Mouse (Mus musculus) megakaryocyte, embryonic 14.5 days (primary cell): ENCODE results near the gene Dgki. TPM values are rescaled to one million over a fixed set of nuclear protein-coding genes. Genes with fewer than 3 reads are reported as not detected.

ENCODE experiments used
- H3K27me3 ChIP-seq: replicated peaks from 2 replicates; pipeline ENCODE3; 2012; ENCODE audit warnings: inconsistent platforms
- H3K36me3 ChIP-seq: replicated peaks from 2 replicates; pipeline ENCODE3; 2012; ENCODE audit warnings: low read length, inconsistent platforms, mixed read lengths
- H3K4me1 ChIP-seq: 2 replicates; pipeline ENCODE4 v1.6.1; 2012; ENCODE audit warnings: inconsistent platforms
- H3K4me3 ChIP-seq: replicated peaks from 2 replicates; pipeline ENCODE3; 2012; ENCODE audit warnings: moderate library complexity, mild to moderate bottlenecking, inconsistent platforms
- H3K9me3 ChIP-seq: 2 replicates; pipeline ENCODE4 v1.6.1; 2012; ENCODE audit warnings: inconsistent platforms
- FLI1 ChIP-seq: IDR thresholded peaks from 2 replicates; pipeline ENCODE4 v1.6.1; 2012; ENCODE audit warnings: low read length, inconsistent platforms, mixed read lengths
- GATA1 ChIP-seq: IDR thresholded peaks from 3 replicates; pipeline ENCODE4 v1.6.1; 2012; ENCODE audit warnings: mixed read lengths, low read length, inconsistent platforms, borderline replicate concordance
- polyA plus RNA-seq: library from polyadenylated mRNA; stranded (reverse); fragments of >175 nt; gene quantifications from 2 replicates; pipeline ENCODE4 v1.2.3, GENCODE M21; 2012; ENCODE audit warnings: low replicate concordance; ENCODE audit not compliant: insufficient read depth

Dgki gene
- polyA plus RNA-seq, 1 experiment: 0.02 TPM

- Histone ChIP-seq H3K4me1 (peaks cover 2% of the 10 kb centered on the region; the same call in 1 of the 2 replicates), H3K9me3 (peaks cover 4% of the 10 kb centered on the region; the same call in 1 of the 2 replicates), H3K36me3 (peaks cover 19% of the 10 kb centered on the region), H3K4me3 (no peak overlapping the region), H3K27me3 (peaks cover 4% of the 10 kb centered on the region)
- no peak for TF ChIP-seq FLI1
- no peak for TF ChIP-seq GATA1
These were observed 27.5 kb upstream of the Dgki start for GRCm38 (mm10) chr6:37327519-37327918.

GRCm38 (mm10) chr6:37326603-37326955 lies 26.6 kb upstream of the Dgki start:
- H3K36me3 ChIP-seq: peaks cover 10% of the 10 kb centered on the region
- peaks cover 2% of the 10 kb centered on the region; the same call in 1 of the 2 replicates for H3K4me1 ChIP-seq
- TF ChIP-seq FLI1: no peak
- no peak for TF ChIP-seq GATA1
- peaks cover 6% of the 10 kb centered on the region for H3K27me3 ChIP-seq
- no peak overlapping the region for H3K4me3 ChIP-seq
- H3K9me3 ChIP-seq: no peaks in the 10 kb centered on the region

GRCm38 (mm10) chr6:37325906-37326602 lies 26.1 kb upstream of the Dgki start:
- no peak for TF ChIP-seq FLI1
- TF ChIP-seq GATA1: no peak
- Histone ChIP-seq H3K36me3 (peaks cover 5% of the 10 kb centered on the region), H3K4me3 (no peak overlapping the region), H3K9me3 (no peaks in the 10 kb centered on the region), H3K4me1 (peaks cover 2% of the 10 kb centered on the region; the same call in 1 of the 2 replicates), H3K27me3 (peaks cover 6% of the 10 kb centered on the region)

GRCm38 (mm10) chr6:37325076-37325475 lies 25.1 kb upstream of the Dgki start:
- Histone ChIP-seq H3K36me3 (no peaks in the 10 kb centered on the region), H3K4me1 (no peaks in the 10 kb centered on the region), H3K9me3 (no peaks in the 10 kb centered on the region), H3K4me3 (no peak overlapping the region), H3K27me3 (peaks cover 6% of the 10 kb centered on the region)
- TF ChIP-seq FLI1 (no peak), GATA1 (no peak)

GRCm38 (mm10) chr6:37322641-37323040 lies 22.7 kb upstream of the Dgki start:
- no peak overlapping the region for H3K4me3 ChIP-seq
- no peak for TF ChIP-seq GATA1

GRCm38 (mm10) chr6:37322088-37322487 lies 22.1 kb upstream of the Dgki start:
- TF ChIP-seq FLI1: no peak
- TF ChIP-seq GATA1: no peak
- Histone ChIP-seq H3K9me3 (no peaks in the 10 kb centered on the region), H3K4me1 (no peaks in the 10 kb centered on the region), H3K36me3 (no peaks in the 10 kb centered on the region), H3K4me3 (no peak overlapping the region), H3K27me3 (peaks cover 6% of the 10 kb centered on the region)

More at GRCm38 (mm10) chr6:37322641-37323040, 22.7 kb upstream of the Dgki start:
- Histone ChIP-seq H3K27me3 (peaks cover 6% of the 10 kb centered on the region), H3K4me1 (no peaks in the 10 kb centered on the region), H3K36me3 (no peaks in the 10 kb centered on the region), H3K9me3 (no peaks in the 10 kb centered on the region)

- Histone ChIP-seq H3K9me3 (no peaks in the 10 kb centered on the region), H3K36me3 (no peaks in the 10 kb centered on the region), H3K27me3 (peaks cover 2% of the 10 kb centered on the region), H3K4me1 (no peaks in the 10 kb centered on the region), H3K4me3 (no peak overlapping the region)
- no peak for TF ChIP-seq GATA1
- TF ChIP-seq FLI1: no peak
These were observed 17.9 kb upstream of the Dgki start for GRCm38 (mm10) chr6:37317904-37318303.

- H3K4me3 ChIP-seq: no peak overlapping the region
- H3K27me3 ChIP-seq: peaks cover 2% of the 10 kb centered on the region
- H3K36me3 ChIP-seq: no peaks in the 10 kb centered on the region
- no peaks in the 10 kb centered on the region; the same call in 1 of the 2 replicates for H3K9me3 ChIP-seq
- H3K4me1 ChIP-seq: no peaks in the 10 kb centered on the region
- no peak for TF ChIP-seq FLI1
- TF ChIP-seq GATA1: no peak
These were observed 15.5 kb upstream of the Dgki start for GRCm38 (mm10) chr6:37315440-37315839.

GRCm38 (mm10) chr6:37310601-37311000 lies 10.6 kb upstream of the Dgki start:
- Histone ChIP-seq H3K36me3 (no peaks in the 10 kb centered on the region), H3K4me3 (no peak overlapping the region), H3K4me1 (no peaks in the 10 kb centered on the region), H3K9me3 (peaks cover 5% of the 10 kb centered on the region), H3K27me3 (peaks cover 5% of the 10 kb centered on the region)
- TF ChIP-seq GATA1: no peak
- no peak for TF ChIP-seq FLI1

- TF ChIP-seq GATA1 (no peak), FLI1 (no peak)
- peaks cover 8% of the 10 kb centered on the region for H3K9me3 ChIP-seq
- H3K27me3 ChIP-seq: peaks cover 17% of the 10 kb centered on the region
- H3K36me3 ChIP-seq: no peaks in the 10 kb centered on the region
- H3K4me1 ChIP-seq: no peaks in the 10 kb centered on the region
- no peak overlapping the region for H3K4me3 ChIP-seq
These were observed 6.6 kb upstream of the Dgki start for GRCm38 (mm10) chr6:37306616-37307015.
